Mouse (Mus musculus) stomach, embryonic 14.5 days (tissue): ENCODE data around the gene Map3k20. TPM values are rescaled to one million over a fixed set of nuclear protein-coding genes. Genes with fewer than 3 reads are reported as not detected.

Experiments used
- ATAC-seq: fragments of 200-750 bp; cut with Nextera tagmentation; 2 replicates; pipeline ENCODE4 v1.8.0; 2017; ENCODE audit warnings: low read depth, moderate TSS enrichment; ENCODE audit not compliant: insufficient number of reproducible peaks, insufficient read depth, low FRiP score
- H3K27ac ChIP-seq: fragments of 300-500 bp; sonication (generic); 2 replicates; pipeline ENCODE4 v1.5.1; 2014; ENCODE audit warnings: mild to moderate bottlenecking, low read length, moderate library complexity, mixed read lengths
- H3K27me3 ChIP-seq: fragments of 300-500 bp; sonication (generic); 2 replicates; pipeline ENCODE4 v1.6.1; 2014; ENCODE audit warnings: low read length, control low read depth, mixed read lengths; ENCODE audit not compliant: control insufficient read depth, insufficient read depth
- H3K36me3 ChIP-seq: fragments of 300-500 bp; sonication (generic); 2 replicates; pipeline ENCODE4 v1.6.1; 2014; ENCODE audit warnings: mild to moderate bottlenecking, control low read depth, low read length, moderate library complexity, mixed read lengths; ENCODE audit not compliant: control insufficient read depth, insufficient read depth
- H3K4me1 ChIP-seq: fragments of 300-500 bp; sonication (generic); 2 replicates; pipeline ENCODE4 v1.6.1; 2014; ENCODE audit warnings: low read length, control low read depth, mixed read lengths; ENCODE audit not compliant: control insufficient read depth, insufficient read depth
- H3K4me2 ChIP-seq: fragments of 300-500 bp; sonication (generic); replicated peaks from 2 replicates; pipeline ENCODE4 v1.6.1; 2014; ENCODE audit warnings: low read depth, low read length, control low read depth
- H3K4me3 ChIP-seq: fragments of 300-500 bp; sonication (generic); 2 replicates; pipeline ENCODE4 v1.5.1; 2014; ENCODE audit warnings: low read depth, low read length, control low read depth
- H3K9ac ChIP-seq: fragments of 300-500 bp; sonication (generic); replicated peaks from 2 replicates; pipeline ENCODE4 v1.6.1; 2014; ENCODE audit warnings: low read depth, mild to moderate bottlenecking, control low read depth, low read length, moderate library complexity, mixed read lengths
- H3K9me3 ChIP-seq: fragments of 300-500 bp; sonication (generic); 2 replicates; pipeline ENCODE4 v1.6.1; 2016; ENCODE audit warnings: low read depth, low read length, control low read depth; ENCODE audit not compliant: control insufficient read depth
- WGBS: fragments of 180-500 bp; shearing (Covaris S2); extraction: QIAGEN DNeasy Blood & Tissue Kit; methylation state at CpG from one replicate; pipeline ENCODE4 v1.1.7; 2014; 5-methylcytosine and 5-hydroxymethylcytosine counted together
- polyA plus RNA-seq: library from polyadenylated mRNA; unstranded; fragments of >200 nt; fragmentation: Nextera tagmentation; extraction: Ambion mirVana; gene quantifications from 2 replicates; pipeline ENCODE4 v1.2.1, GENCODE M21; 2014

The Map3k20 gene
- polyA plus RNA-seq, 1 experiment from 2014 or later = 35.8 TPM

GRCm38 (mm10) chr2:72245631-72246030 lies 39.8 kb upstream of the Map3k20 start:
- WGBS = 64% methylated on average over 4 of the region's 4 CpGs
- Histone ChIP-seq H3K4me3 (no peak overlapping the region), H3K9me3 (no peaks in the 10 kb centered on the region), H3K27ac (peak overlapping the region; percentile 53; the same call in 1 of the 2 replicates), H3K9ac (no peak overlapping the region), H3K27me3 (no peaks in the 10 kb centered on the region), H3K4me2 (no peak overlapping the region), H3K36me3 (no peaks in the 10 kb centered on the region), H3K4me1 (0 out of 2 replicates have a peak, but pooled peaks cover 3% of the 10 kb centered on the region)
- peak; percentile 58; the same call in 1 of the 2 replicates for ATAC-seq

GRCm38 (mm10) chr2:72246376-72246775 lies 39.1 kb upstream of the Map3k20 start:
- Histone ChIP-seq H3K4me1 (0 out of 2 replicates have a peak, but pooled peaks cover 3% of the 10 kb centered on the region), H3K36me3 (no peaks in the 10 kb centered on the region), H3K4me2 (no peak overlapping the region), H3K27ac (peak overlapping the region; percentile 53; the same call in 1 of the 2 replicates), H3K4me3 (no peak overlapping the region), H3K9ac (no peak overlapping the region), H3K9me3 (no peaks in the 10 kb centered on the region), H3K27me3 (no peaks in the 10 kb centered on the region)
- ATAC-seq = no peak
- WGBS = 82% methylated on average over 11 of the region's 11 CpGs

- no peak overlapping the region for H3K9ac ChIP-seq
- H3K36me3 ChIP-seq = no peaks in the 10 kb centered on the region
- no peaks in the 10 kb centered on the region for H3K9me3 ChIP-seq
- ATAC-seq = no peak
- H3K4me3 ChIP-seq = no peak overlapping the region
- H3K27ac ChIP-seq = no peak overlapping the region
- no peaks in the 10 kb centered on the region for H3K4me1 ChIP-seq
- H3K4me2 ChIP-seq = no peak overlapping the region
- no peaks in the 10 kb centered on the region for H3K27me3 ChIP-seq
- WGBS = 86% methylated on average over 6 of the region's 6 CpGs
These were observed 37.6 kb upstream of the Map3k20 start for GRCm38 (mm10) chr2:72247819-72248218.

- WGBS = 64% methylated on average over 18 of the region's 18 CpGs
- Histone ChIP-seq H3K27me3 (no peaks in the 10 kb centered on the region), H3K4me3 (no peak overlapping the region), H3K9me3 (no peaks in the 10 kb centered on the region), H3K27ac (no peak overlapping the region), H3K9ac (no peak overlapping the region), H3K36me3 (no peaks in the 10 kb centered on the region), H3K4me1 (no peaks in the 10 kb centered on the region), H3K4me2 (no peak overlapping the region)
- ATAC-seq = no peak
These were observed 32.6 kb upstream of the Map3k20 start for GRCm38 (mm10) chr2:72252510-72253505.

GRCm38 (mm10) chr2:72253882-72254281 lies 31.6 kb upstream of the Map3k20 start:
- no peak overlapping the region for H3K4me3 ChIP-seq
- 68% methylated on average over 4 of the region's 4 CpGs for WGBS
- no peaks in the 10 kb centered on the region for H3K4me1 ChIP-seq
- no peak overlapping the region for H3K4me2 ChIP-seq
- H3K27me3 ChIP-seq = no peaks in the 10 kb centered on the region
- H3K9ac ChIP-seq = no peak overlapping the region
- no peaks in the 10 kb centered on the region for H3K9me3 ChIP-seq
- ATAC-seq = no peak
- H3K36me3 ChIP-seq = no peaks in the 10 kb centered on the region
- no peak overlapping the region for H3K27ac ChIP-seq

- H3K4me2 ChIP-seq = peak overlapping the region; percentile 33
- WGBS = 28% methylated on average over 14 of the region's 14 CpGs
- H3K27ac ChIP-seq = peak overlapping the region; percentile 62
- no peaks in the 10 kb centered on the region for H3K36me3 ChIP-seq
- ATAC-seq = peak; percentile 87
- H3K9me3 ChIP-seq = no peaks in the 10 kb centered on the region
- H3K27me3 ChIP-seq = no peaks in the 10 kb centered on the region
- H3K9ac ChIP-seq = no peak overlapping the region
- H3K4me1 ChIP-seq = no peaks in the 10 kb centered on the region
- H3K4me3 ChIP-seq = peak overlapping the region; percentile 3; the same call in 1 of the 2 replicates
These were observed 30.4 kb upstream of the Map3k20 start for GRCm38 (mm10) chr2:72254813-72255582.

- Histone ChIP-seq H3K4me1 (no peaks in the 10 kb centered on the region), H3K4me2 (no peak overlapping the region), H3K9ac (no peak overlapping the region), H3K27ac (no peak overlapping the region), H3K9me3 (no peaks in the 10 kb centered on the region), H3K4me3 (no peak overlapping the region), H3K36me3 (no peaks in the 10 kb centered on the region), H3K27me3 (no peaks in the 10 kb centered on the region)
- WGBS = 96% methylated on average over 1 of the region's 1 CpGs
- no peak for ATAC-seq
These were observed 24.7 kb upstream of the Map3k20 start for GRCm38 (mm10) chr2:72260704-72261103.

GRCm38 (mm10) chr2:72262814-72263480 lies 22.5 kb upstream of the Map3k20 start:
- no peaks in the 10 kb centered on the region for H3K36me3 ChIP-seq
- no peaks in the 10 kb centered on the region for H3K4me1 ChIP-seq
- no peak overlapping the region for H3K4me2 ChIP-seq
- WGBS = 87% methylated on average over 6 of the region's 6 CpGs
- H3K9ac ChIP-seq = no peak overlapping the region
- ATAC-seq = no peak
- H3K4me3 ChIP-seq = no peak overlapping the region
- peaks cover 4% of the 10 kb centered on the region for H3K9me3 ChIP-seq
- no peaks in the 10 kb centered on the region for H3K27me3 ChIP-seq
- H3K27ac ChIP-seq = no peak overlapping the region
